Mouse (Mus musculus): ENCODE measurements around the gene Sept3. TPM values are rescaled to one million over a fixed set of nuclear protein-coding genes. Genes with fewer than 3 reads are reported as not detected.
A peak's percentile ranks its signal among the peaks of the same experiment; 100 is the strongest.

The Sept3 gene
- polyA plus RNA-seq, 1 experiment from 2014 or later: 2.1 TPM

- DNase-seq (ENCODE audit: low spot score) (no peak), ATAC-seq (ENCODE audit: low FRiP score, low TSS enrichment) (no peak)
- H3K4me2 ChIP-seq (replicated peaks; ENCODE audit: low read depth): peak overlapping the region; percentile 92; the same call in 1 of the 2 replicates
- no peak overlapping the region for H3K4me3 ChIP-seq (ENCODE audit: low read depth, low read length)
- H3K4me1 ChIP-seq (replicated peaks; ENCODE audit: control insufficient read depth, insufficient read depth): peaks cover 14% of the 10 kb centered on the region
- peak overlapping the region; percentile 91; the same call in 1 of the 2 replicates for H3K27ac ChIP-seq (replicated peaks)
- WGBS: 70% methylated on average over 5 of the region's 5 CpGs
- peak overlapping the region; percentile 83; the same call in 1 of the 2 replicates for H3K9ac ChIP-seq (ENCODE audit: low read length)
- TF ChIP-seq CTCF (IDR thresholded peaks at IDR 0.05; ENCODE audit: low read depth) (no peak), EP300 (optimal IDR thresholded peaks at IDR 0.05) (no peak)
- no peaks in the 10 kb centered on the region for H3K36me3 ChIP-seq (ENCODE audit: control insufficient read depth, insufficient read depth, low read length)
- no peaks in the 10 kb centered on the region for H3K9me3 ChIP-seq (ENCODE audit: control insufficient read depth, low read length)
- no peaks in the 10 kb centered on the region for H3K27me3 ChIP-seq (ENCODE audit: control insufficient read depth, insufficient read depth, low read length)
Observed at GRCm38 (mm10) chr15:82342543-82342935, 67.8 kb downstream of the Sept3 start.

- DNase-seq (ENCODE audit: low spot score) (no peak), ATAC-seq (ENCODE audit: low FRiP score, low TSS enrichment) (no peak)
- no peak overlapping the region for H3K27ac ChIP-seq (replicated peaks)
- no peak overlapping the region for H3K4me2 ChIP-seq (replicated peaks; ENCODE audit: low read depth)
- H3K9ac ChIP-seq (ENCODE audit: low read length): no peak overlapping the region
- H3K4me3 ChIP-seq (ENCODE audit: low read depth, low read length): no peak overlapping the region
- TF ChIP-seq EP300 (optimal IDR thresholded peaks at IDR 0.05): no peak
- no peak for TF ChIP-seq CTCF (IDR thresholded peaks at IDR 0.05; ENCODE audit: low read depth)
- peaks cover 11% of the 10 kb centered on the region for H3K4me1 ChIP-seq (replicated peaks; ENCODE audit: control insufficient read depth, insufficient read depth)
- peaks cover 6% of the 10 kb centered on the region; the same call in 1 of the 2 replicates for H3K36me3 ChIP-seq (ENCODE audit: control insufficient read depth, insufficient read depth, low read length)
- no peaks in the 10 kb centered on the region for H3K9me3 ChIP-seq (ENCODE audit: control insufficient read depth, low read length)
- WGBS: 89% methylated on average over 27 of the region's 27 CpGs
- H3K27me3 ChIP-seq (ENCODE audit: control insufficient read depth, insufficient read depth, low read length): no peaks in the 10 kb centered on the region
Observed at GRCm38 (mm10) chr15:82343368-82344287, 68.9 kb downstream of the Sept3 start.

Other genes with a start within 250 kb of the Sept3 start
- gene Desi1, start 241.0 kb upstream of the Sept3 start, polyA plus RNA-seq (2015; fragmentation: Nextera tagmentation; extraction: Ambion mirVana): 20.8 and 22.8 TPM in 2 replicates
- 130 and 133 TPM in 2 replicates for gene Snu13, start 227.3 kb upstream of the Sept3 start, polyA plus RNA-seq (2015; fragmentation: Nextera tagmentation; extraction: Ambion mirVana)
- gene 4930407I10Rik, start 215.7 kb upstream of the Sept3 start, polyA plus RNA-seq (2015; fragmentation: Nextera tagmentation; extraction: Ambion mirVana): 0.04 TPM in 1 of 2 replicates, not detected in the other
- gene Mei1, start 204.9 kb upstream of the Sept3 start, polyA plus RNA-seq (2015; fragmentation: Nextera tagmentation; extraction: Ambion mirVana): 0.02 and 0.04 TPM in 2 replicates
- gene Ccdc134, start 147.0 kb upstream of the Sept3 start, polyA plus RNA-seq (2015; fragmentation: Nextera tagmentation; extraction: Ambion mirVana): 8.2 and 8.5 TPM in 2 replicates
- gene Srebf2, start 127.7 kb upstream of the Sept3 start, polyA plus RNA-seq (2015; fragmentation: Nextera tagmentation; extraction: Ambion mirVana): 119 and 127 TPM in 2 replicates
- gene Shisa8, start 62.1 kb upstream of the Sept3 start, polyA plus RNA-seq (2015; fragmentation: Nextera tagmentation; extraction: Ambion mirVana): 0.06 and 0.23 TPM in 2 replicates
- gene Tnfrsf13c, start 50.5 kb upstream of the Sept3 start, polyA plus RNA-seq (2015; fragmentation: Nextera tagmentation; extraction: Ambion mirVana): not detected in 2 replicates
- 24.0 and 27.0 TPM in 2 replicates for gene Cenpm, start 30.1 kb upstream of the Sept3 start, polyA plus RNA-seq (2015; fragmentation: Nextera tagmentation; extraction: Ambion mirVana)
- 0.23 and 0.24 TPM in 2 replicates for gene 1500009C09Rik, start 22.5 kb upstream of the Sept3 start, polyA plus RNA-seq (2015; fragmentation: Nextera tagmentation; extraction: Ambion mirVana)
- gene Wbp2nl, start 24.1 kb downstream of the Sept3 start, polyA plus RNA-seq (2015; fragmentation: Nextera tagmentation; extraction: Ambion mirVana): 0.08 and 0.11 TPM in 2 replicates
- gene Naga, start 64.0 kb downstream of the Sept3 start, polyA plus RNA-seq (2015; fragmentation: Nextera tagmentation; extraction: Ambion mirVana): 83.1 and 88.9 TPM in 2 replicates
- 6.2 and 6.3 TPM in 2 replicates for gene Pheta2, start 64.0 kb downstream of the Sept3 start, polyA plus RNA-seq (2015; fragmentation: Nextera tagmentation; extraction: Ambion mirVana)
- 286 and 296 TPM in 2 replicates for gene Smdt1, start 64.1 kb downstream of the Sept3 start, polyA plus RNA-seq (2015; fragmentation: Nextera tagmentation; extraction: Ambion mirVana)
- 514 and 516 TPM in 2 replicates for gene Ndufa6, start 79.4 kb downstream of the Sept3 start, polyA plus RNA-seq (2015; fragmentation: Nextera tagmentation; extraction: Ambion mirVana)
- gene Cyp2d22, start 105.4 kb downstream of the Sept3 start, polyA plus RNA-seq (2015; fragmentation: Nextera tagmentation; extraction: Ambion mirVana): 5.5 TPM in 2 replicates
- gene Cyp2d11, start 119.1 kb downstream of the Sept3 start, polyA plus RNA-seq (2015; fragmentation: Nextera tagmentation; extraction: Ambion mirVana): not detected in 2 replicates
- 2.1 and 3.6 TPM in 2 replicates for gene Cyp2d10, start 132.3 kb downstream of the Sept3 start, polyA plus RNA-seq (2015; fragmentation: Nextera tagmentation; extraction: Ambion mirVana)
- 1.6 and 2.0 TPM in 2 replicates for gene Cyp2d9, start 158.5 kb downstream of the Sept3 start, polyA plus RNA-seq (2015; fragmentation: Nextera tagmentation; extraction: Ambion mirVana)

Measured in stomach, postnatal 0 days (tissue).